Mouse (Mus musculus): ENCODE data around the gene Tmem255a. TPM values are rescaled to one million over a fixed set of nuclear protein-coding genes. Genes with fewer than 3 reads are reported as not detected.

The Tmem255a gene
- total RNA-seq, 2 experiments from 2014 or later: 12.8 to 19.6 TPM

GRCm38 (mm10) chrX:38166592-38166991, 85.6 kb downstream of the Tmem255a start:
- DNase-seq (ENCODE audit: low spot score in 2 of 2): no peak

GRCm38 (mm10) chrX:38166064-38166463, 86.2 kb downstream of the Tmem255a start:
- no peak for DNase-seq (ENCODE audit: low spot score in 2 of 2)

DNA sequence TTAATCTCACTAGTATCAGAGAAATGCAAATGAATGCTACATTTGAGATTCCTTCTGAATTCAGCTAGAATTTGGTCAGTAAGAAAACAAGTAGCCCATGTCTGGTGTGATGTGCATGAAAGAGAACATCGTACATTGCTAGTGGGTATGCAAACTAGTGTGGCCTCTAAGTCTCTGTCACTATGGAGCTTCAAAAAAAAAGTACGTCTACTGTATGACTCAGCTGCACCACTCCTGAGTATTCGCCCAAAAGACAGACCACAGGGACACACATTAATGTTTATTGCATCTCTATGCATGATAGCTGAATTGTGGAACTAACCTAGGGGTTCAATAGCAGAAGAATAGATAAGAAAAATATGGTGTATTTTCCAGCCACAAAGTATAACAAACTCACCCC, 86.9 kb downstream of the Tmem255a start:
- DNase-seq (ENCODE audit: low spot score in 2 of 2): no peak

DNA sequence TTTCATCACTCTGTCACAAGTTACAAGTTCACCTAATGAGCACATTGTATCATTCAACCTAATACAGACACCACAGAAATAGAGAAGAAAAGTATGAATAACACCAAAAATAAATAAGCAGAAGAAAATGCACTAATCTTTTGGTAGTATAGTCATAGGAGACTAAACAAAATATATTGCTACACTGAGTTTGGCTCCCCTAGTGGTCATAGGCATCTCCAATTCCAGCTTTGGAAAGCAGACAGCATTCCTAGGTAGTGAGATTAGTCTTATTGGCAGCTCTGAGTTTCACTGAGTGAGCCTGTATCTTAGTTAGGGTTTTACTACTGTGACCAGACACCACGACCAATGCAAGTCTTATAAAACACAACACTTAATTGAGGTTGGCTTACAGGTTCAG, 93.1 kb downstream of the Tmem255a start:
- DNase-seq (ENCODE audit: low spot score in 2 of 2): no peak

Small RNA genes within 50 kb of the gene (microRNA-seq; reads per million reads assigned to microRNA genes)
- gene Mir3110: 0 reads per million in 2 experiments

Other genes starting within 250 kb of the Tmem255a start
- gene Btg1-ps1, start 233.6 kb downstream of the Tmem255a start, total RNA-seq (2021): not detected
- not detected for gene Btg1-ps2, start 209.3 kb downstream of the Tmem255a start, total RNA-seq (2021)
- not detected for gene Rhox10, start 186.0 kb downstream of the Tmem255a start, total RNA-seq (2021)
- not detected for gene Rhox11, start 167.3 kb downstream of the Tmem255a start, total RNA-seq (2021)
- not detected for gene Rhox12, start 141.5 kb downstream of the Tmem255a start, total RNA-seq (2021)
- not detected for gene Rhox13, start 131.2 kb downstream of the Tmem255a start, total RNA-seq (2021)
- 10 to 100 TPM; 22.4 to 23.5 TPM for gene Zbtb33, start 62.6 kb downstream of the Tmem255a start, total RNA-seq (2021)
- gene Atp1b4, start 63.7 kb upstream of the Tmem255a start, total RNA-seq (2021): not detected
- 10 to 100 TPM; 61.2 to 62.9 TPM for gene Lamp2, start 204.0 kb upstream of the Tmem255a start, total RNA-seq (2021)